Mouse (Mus musculus): ENCODE results near the gene Rdx. TPM values are rescaled to one million over a fixed set of nuclear protein-coding genes. Genes with fewer than 3 reads are reported as not detected.

The Rdx gene
- polyA plus RNA-seq, 1 experiment from 2014 or later = 107 TPM

DNA sequence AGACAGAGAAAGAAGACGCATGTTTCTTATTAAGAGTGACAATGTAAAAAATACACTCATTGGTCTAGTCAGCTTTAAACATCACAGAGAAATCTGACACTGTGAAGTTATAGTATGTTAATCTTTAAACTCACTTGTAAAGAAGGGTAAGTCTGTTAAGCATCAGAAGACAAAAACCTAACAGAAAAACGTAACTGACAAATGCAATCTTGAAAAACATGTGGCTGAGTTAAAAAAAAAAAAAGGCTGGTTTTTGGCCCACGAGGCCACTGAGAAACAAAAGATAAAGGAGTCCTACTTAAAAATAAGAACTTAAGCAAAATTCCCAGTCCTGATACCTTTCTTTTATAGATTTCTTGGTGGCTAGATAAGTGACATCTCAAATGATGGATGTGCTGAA lies 63.8 kb downstream of the Rdx start:
- no peak overlapping the region for H3K27ac ChIP-seq (ENCODE audit: low read depth, low read length)
- H3K4me1 ChIP-seq (ENCODE audit: control insufficient read depth, insufficient read depth, low read length) = no peaks in the 10 kb centered on the region
- no peak overlapping the region for H3K9ac ChIP-seq (ENCODE audit: low read length)
- H3K4me3 ChIP-seq (ENCODE audit: low read depth, low read length) = no peak overlapping the region
- no peak overlapping the region for H3K4me2 ChIP-seq (ENCODE audit: low read length)
- 90% methylated on average over 3 of the region's 3 CpGs for WGBS
- no peaks in the 10 kb centered on the region for H3K27me3 ChIP-seq (replicated peaks; ENCODE audit: control insufficient read depth, insufficient read depth, low read length)
- DNase-seq (ENCODE audit: low spot score) (no peak), ATAC-seq (no peak)
- peaks cover 43% of the 10 kb centered on the region for H3K36me3 ChIP-seq (ENCODE audit: control insufficient read depth, insufficient read depth, low read length)
- H3K9me3 ChIP-seq (replicated peaks; ENCODE audit: control insufficient read depth, low read length) = no peaks in the 10 kb centered on the region

DNA sequence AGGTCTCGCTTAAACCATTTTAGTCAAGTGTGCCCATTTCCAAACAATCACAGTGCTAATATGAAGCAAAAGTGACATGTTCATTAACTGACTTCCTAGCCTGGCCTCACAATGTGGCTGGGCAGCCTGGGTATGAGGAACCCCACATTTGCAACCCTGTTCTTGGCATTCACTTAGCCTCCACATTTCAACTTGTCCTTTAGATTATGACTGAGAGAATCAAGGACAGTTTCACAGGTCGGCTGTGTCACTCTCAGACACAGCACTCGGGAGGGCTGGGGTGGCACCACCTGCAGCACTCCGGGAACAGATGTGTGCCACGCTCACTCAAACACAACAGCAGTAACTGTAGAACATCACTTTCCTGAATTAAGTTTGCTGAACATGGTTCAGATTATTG lies 66.1 kb downstream of the Rdx start:
- 91% methylated on average over 5 of the region's 5 CpGs for WGBS
- no peak overlapping the region for H3K4me3 ChIP-seq (ENCODE audit: low read depth, low read length)
- no peaks in the 10 kb centered on the region for H3K27me3 ChIP-seq (replicated peaks; ENCODE audit: control insufficient read depth, insufficient read depth, low read length)
- H3K36me3 ChIP-seq (ENCODE audit: control insufficient read depth, insufficient read depth, low read length) = peaks cover 61% of the 10 kb centered on the region
- no peak for DNase-seq (ENCODE audit: low spot score)
- ATAC-seq = no peak
- no peak overlapping the region for H3K9ac ChIP-seq (ENCODE audit: low read length)
- no peak overlapping the region for H3K4me2 ChIP-seq (ENCODE audit: low read length)
- H3K9me3 ChIP-seq (replicated peaks; ENCODE audit: control insufficient read depth, low read length) = no peaks in the 10 kb centered on the region
- H3K27ac ChIP-seq (ENCODE audit: low read depth, low read length) = no peak overlapping the region
- no peaks in the 10 kb centered on the region for H3K4me1 ChIP-seq (ENCODE audit: control insufficient read depth, insufficient read depth, low read length)

DNA sequence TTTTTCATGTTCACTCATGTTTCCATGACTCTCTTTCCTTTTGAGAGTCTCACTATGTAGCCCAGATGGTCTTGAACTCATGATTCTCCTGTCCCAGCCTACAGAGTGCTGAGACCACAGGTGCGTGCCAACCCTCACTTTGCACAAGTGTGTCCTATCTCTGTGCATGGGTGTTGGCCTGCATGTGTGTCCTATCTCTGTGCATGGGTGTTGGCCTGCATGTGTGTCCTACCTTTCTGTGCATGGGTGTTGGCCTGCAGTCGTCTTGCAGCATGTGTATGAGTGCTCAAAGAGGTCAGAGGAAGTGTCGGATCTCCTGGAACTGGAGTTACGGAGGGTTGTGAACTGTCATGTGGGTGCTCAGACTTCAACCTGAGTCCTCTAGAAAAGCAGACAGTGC lies 72.2 kb downstream of the Rdx start:
- H3K36me3 ChIP-seq (ENCODE audit: control insufficient read depth, insufficient read depth, low read length) = peaks cover 70% of the 10 kb centered on the region
- H3K27me3 ChIP-seq (replicated peaks; ENCODE audit: control insufficient read depth, insufficient read depth, low read length) = no peaks in the 10 kb centered on the region
- no peak overlapping the region for H3K9ac ChIP-seq (ENCODE audit: low read length)
- ATAC-seq = no peak
- H3K4me1 ChIP-seq (ENCODE audit: control insufficient read depth, insufficient read depth, low read length) = no peaks in the 10 kb centered on the region
- H3K27ac ChIP-seq (ENCODE audit: low read depth, low read length) = no peak overlapping the region
- DNase-seq (ENCODE audit: low spot score) = no peak
- H3K9me3 ChIP-seq (replicated peaks; ENCODE audit: control insufficient read depth, low read length) = no peaks in the 10 kb centered on the region
- H3K4me3 ChIP-seq (ENCODE audit: low read depth, low read length) = no peak overlapping the region
- 92% methylated on average over 4 of the region's 4 CpGs for WGBS
- no peak overlapping the region for H3K4me2 ChIP-seq (ENCODE audit: low read length)

DNA sequence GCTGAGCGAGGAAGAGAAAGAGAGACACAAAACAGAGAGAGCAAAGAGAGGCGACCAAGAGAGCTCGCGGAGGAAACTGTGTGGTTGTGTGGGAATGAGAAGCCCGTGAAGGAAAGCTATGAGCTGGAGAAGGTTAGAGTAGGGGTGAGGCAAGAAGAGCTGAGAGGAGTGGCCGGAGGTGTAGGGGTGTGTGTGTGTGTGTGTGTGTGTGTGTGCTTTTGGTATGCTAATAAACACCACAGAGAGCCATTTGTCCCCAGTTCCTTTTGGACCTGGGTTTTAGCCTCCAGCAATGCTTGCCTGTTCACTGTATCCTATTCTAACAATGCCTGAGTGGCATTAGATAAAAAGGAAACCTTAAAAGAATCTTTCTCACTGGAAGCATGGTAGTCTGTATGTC lies 78.3 kb downstream of the Rdx start:
- no peak for DNase-seq (ENCODE audit: low spot score)
- ATAC-seq = no peak
- H3K36me3 ChIP-seq (ENCODE audit: control insufficient read depth, insufficient read depth, low read length) = peaks cover 30% of the 10 kb centered on the region
- no peaks in the 10 kb centered on the region for H3K4me1 ChIP-seq (ENCODE audit: control insufficient read depth, insufficient read depth, low read length)
- H3K9me3 ChIP-seq (replicated peaks; ENCODE audit: control insufficient read depth, low read length) = no peaks in the 10 kb centered on the region
- no peak overlapping the region for H3K27ac ChIP-seq (ENCODE audit: low read depth, low read length)
- no peak overlapping the region for H3K4me3 ChIP-seq (ENCODE audit: low read depth, low read length)
- WGBS = 92% methylated on average over 6 of the region's 6 CpGs
- H3K9ac ChIP-seq (ENCODE audit: low read length) = no peak overlapping the region
- H3K27me3 ChIP-seq (replicated peaks; ENCODE audit: control insufficient read depth, insufficient read depth, low read length) = no peaks in the 10 kb centered on the region
- H3K4me2 ChIP-seq (ENCODE audit: low read length) = no peak overlapping the region

DNA sequence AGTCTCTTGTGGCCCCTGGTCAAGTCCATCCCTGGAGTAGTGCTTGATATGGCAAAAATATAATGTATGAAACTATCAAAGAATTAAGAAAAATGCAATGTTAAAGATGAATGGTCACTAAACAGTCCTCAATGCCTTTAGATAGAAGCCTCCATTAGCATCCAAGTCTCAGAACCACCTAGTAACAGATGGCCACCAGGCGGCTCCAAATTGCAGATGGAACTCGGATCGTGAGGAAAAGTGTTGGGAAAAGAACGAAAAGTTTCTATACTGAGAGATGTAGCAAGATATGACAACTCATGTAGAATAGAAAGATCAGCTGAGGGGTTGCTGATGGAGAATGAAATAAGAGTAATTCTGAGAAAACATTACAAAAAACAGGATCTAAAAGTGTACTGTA lies 83.4 kb downstream of the Rdx start:
- WGBS = 74% methylated on average over 4 of the region's 4 CpGs
- Histone ChIP-seq H3K36me3 (ENCODE audit: control insufficient read depth, insufficient read depth, low read length) (peaks cover 18% of the 10 kb centered on the region), H3K9ac (ENCODE audit: low read length) (no peak overlapping the region), H3K27ac (ENCODE audit: low read depth, low read length) (no peak overlapping the region), H3K4me2 (ENCODE audit: low read length) (no peak overlapping the region), H3K27me3 (replicated peaks; ENCODE audit: control insufficient read depth, insufficient read depth, low read length) (no peaks in the 10 kb centered on the region), H3K4me1 (ENCODE audit: control insufficient read depth, insufficient read depth, low read length) (no peaks in the 10 kb centered on the region), H3K9me3 (replicated peaks; ENCODE audit: control insufficient read depth, low read length) (no peaks in the 10 kb centered on the region), H3K4me3 (ENCODE audit: low read depth, low read length) (no peak overlapping the region)
- ATAC-seq = no peak
- DNase-seq (ENCODE audit: low spot score) = peak; percentile 32

DNA sequence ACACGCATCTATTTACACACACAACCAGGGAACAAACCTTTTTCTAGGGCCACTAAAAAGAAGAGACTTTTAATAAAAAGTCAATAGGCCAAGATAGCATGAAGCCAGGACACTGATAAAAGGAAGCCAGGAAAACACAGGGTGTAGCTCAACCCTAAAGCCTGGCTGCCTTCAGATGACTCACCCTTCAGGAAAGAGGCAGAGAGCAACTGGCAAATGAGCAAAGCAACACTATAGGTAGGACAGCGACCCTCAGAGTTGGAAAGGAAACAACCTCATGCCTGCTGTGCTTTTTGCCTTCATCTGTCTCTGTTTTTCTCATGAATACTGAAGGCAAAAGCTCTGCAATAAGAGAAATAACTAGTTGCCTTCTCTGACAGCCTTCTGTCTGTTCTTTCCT lies 85.8 kb downstream of the Rdx start:
- 77% methylated on average over 2 of the region's 2 CpGs for WGBS
- H3K9ac ChIP-seq (ENCODE audit: low read length) = no peak overlapping the region

More for the DNA sequence above, 85.8 kb downstream of the Rdx start:
- no peak overlapping the region for H3K4me3 ChIP-seq (ENCODE audit: low read depth, low read length)
- peaks cover 15% of the 10 kb centered on the region for H3K36me3 ChIP-seq (ENCODE audit: control insufficient read depth, insufficient read depth, low read length)
- no peak overlapping the region for H3K27ac ChIP-seq (ENCODE audit: low read depth, low read length)
- DNase-seq (ENCODE audit: low spot score) (no peak), ATAC-seq (no peak)
- H3K4me2 ChIP-seq (ENCODE audit: low read length) = no peak overlapping the region
- H3K4me1 ChIP-seq (ENCODE audit: control insufficient read depth, insufficient read depth, low read length) = no peaks in the 10 kb centered on the region
- H3K9me3 ChIP-seq (replicated peaks; ENCODE audit: control insufficient read depth, low read length) = no peaks in the 10 kb centered on the region
- no peaks in the 10 kb centered on the region for H3K27me3 ChIP-seq (replicated peaks; ENCODE audit: control insufficient read depth, insufficient read depth, low read length)

Small RNA genes lying within 50 kb of the gene (microRNA-seq; reads per million reads assigned to microRNA genes)
- not detected for gene Gm27686
- not detected for gene Mir6244

Other genes starting within 250 kb of the Rdx start
- 50.7 and 55.1 TPM in 2 replicates for gene Fdx1, start 83.6 kb upstream of the Rdx start, polyA plus RNA-seq (2014; fragmentation: Nextera tagmentation; extraction: Ambion mirVana)
- 9.9 and 10.5 TPM in 2 replicates for gene Zc3h12c, start 121.4 kb downstream of the Rdx start, polyA plus RNA-seq (2014; fragmentation: Nextera tagmentation; extraction: Ambion mirVana)

Data from forebrain, embryonic 14.5 days (tissue).